Mouse (Mus musculus) G1E (cell line): ENCODE measurements around the gene Btbd2. TPM values are rescaled to one million over a fixed set of nuclear protein-coding genes. Genes with fewer than 3 reads are reported as not detected.

Experiments used
- ATAC-seq: 2 replicates; pipeline ENCODE4 v1.8.0; 2016; ENCODE audit warnings: mild to moderate bottlenecking; ENCODE audit not compliant: insufficient number of reproducible peaks, poor library complexity, low FRiP score, severe bottlenecking; ENCODE audit errors: extremely low read depth
- DNase-seq: peaks from one replicate; pipeline ENCODE4 v3.0.0; 2012; ENCODE audit warnings: low spot score
- H3K27me3 ChIP-seq: 2 replicates; pipeline ENCODE4 v1.6.1; 2012; ENCODE audit warnings: mild to moderate bottlenecking, low read length, inconsistent platforms; ENCODE audit not compliant: insufficient read depth
- H3K36me3 ChIP-seq: replicated peaks from 2 replicates; pipeline ENCODE3; 2012; ENCODE audit warnings: mild to moderate bottlenecking, inconsistent platforms
- H3K4me1 ChIP-seq: 2 replicates; pipeline ENCODE4 v1.6.1; 2012; ENCODE audit warnings: low read depth, low read length, inconsistent platforms, mixed read lengths; ENCODE audit not compliant: insufficient read depth
- H3K4me3 ChIP-seq: 2 replicates; pipeline ENCODE4 v1.5.1; 2012; ENCODE audit warnings: low read depth, mild to moderate bottlenecking, inconsistent platforms, low read length, moderate library complexity, mixed read lengths
- H3K9me3 ChIP-seq: replicated peaks from 2 replicates; pipeline ENCODE4 v1.6.1; 2012; ENCODE audit warnings: inconsistent platforms
- CTCF ChIP-seq: IDR thresholded peaks from 2 replicates; pipeline ENCODE4 v1.5.1; 2012; ENCODE audit warnings: low read depth, low read length, inconsistent platforms, mixed read lengths
- GATA1 ChIP-seq: IDR thresholded peaks from 2 replicates; pipeline ENCODE4 v1.6.1; 2012; ENCODE audit warnings: borderline replicate concordance, low read length, inconsistent platforms, mixed read lengths
- GATA2 ChIP-seq: IDR thresholded peaks from 2 replicates; pipeline ENCODE4 v1.6.1; 2012; ENCODE audit warnings: low read depth, low read length, inconsistent platforms, borderline replicate concordance
- POLR2AphosphoS5 ChIP-seq: IDR thresholded peaks from 2 replicates; pipeline ENCODE4 v1.6.1; 2012; ENCODE audit warnings: low read depth, low read length, inconsistent platforms; ENCODE audit not compliant: insufficient replicate concordance
- TAL1 ChIP-seq: conservative IDR thresholded peaks from 2 replicates; pipeline ENCODE4 v1.6.1; 2012; ENCODE audit warnings: low read depth, low read length, inconsistent platforms, mixed read lengths
- polyA plus RNA-seq: library from polyadenylated mRNA; stranded (reverse); fragments of >175 nt; gene quantifications from 2 replicates; pipeline ENCODE4 v1.2.3, GENCODE M21; 2012
- total RNA-seq, 2 experiments: library from RNA; stranded (forward) in 1 of 2; stranded (reverse) in 1 of 2; fragments of 200-1000 nt in 1 of 2; fragments of >200 nt in 1 of 2; fragmentation: Nextera tagmentation in 1 of 2; gene quantifications; 2 replicates each; pipeline ENCODE4 v1.2.3; 2014 to 2017

The Btbd2 gene
- total and polyA plus RNA-seq, 3 experiments, result 19.2 to 102 (median 19.7) TPM

- H3K4me1 ChIP-seq, result peaks cover 92% of the 10 kb centered on the region
- DNase-seq (no peak), ATAC-seq (no peak)
- H3K4me3 ChIP-seq, result peak overlapping the region; percentile 34; the same call in 1 of the 2 replicates
- peaks cover 62% of the 10 kb centered on the region for H3K36me3 ChIP-seq
- no peaks in the 10 kb centered on the region for H3K9me3 ChIP-seq
- H3K27me3 ChIP-seq, result no peaks in the 10 kb centered on the region; the same call in 1 of the 2 replicates
- TF ChIP-seq POLR2AphosphoS5, result no peak
- no peak for TF ChIP-seq CTCF
- no peak for TF ChIP-seq GATA1
- no peak for TF ChIP-seq GATA2
- TF ChIP-seq TAL1, result no peak
Measured at GRCm38 (mm10) chr10:80665981-80666733, 9.3 kb upstream of the Btbd2 start.

GRCm38 (mm10) chr10:80665459-80665858 lies 8.6 kb upstream of the Btbd2 start:
- H3K36me3 ChIP-seq, result peaks cover 55% of the 10 kb centered on the region
- H3K4me3 ChIP-seq, result peak overlapping the region; percentile 36; the same call in 1 of the 2 replicates
- DNase-seq (no peak), ATAC-seq (no peak)
- no peaks in the 10 kb centered on the region for H3K9me3 ChIP-seq
- peaks cover 89% of the 10 kb centered on the region for H3K4me1 ChIP-seq
- TF ChIP-seq GATA1 (no peak), POLR2AphosphoS5 (no peak; the same call in 1 of the 2 replicates), GATA2 (no peak), TAL1 (no peak), CTCF (no peak)
- H3K27me3 ChIP-seq, result no peaks in the 10 kb centered on the region; the same call in 1 of the 2 replicates

GRCm38 (mm10) chr10:80665016-80665380 lies 8.1 kb upstream of the Btbd2 start:
- no peaks in the 10 kb centered on the region for H3K9me3 ChIP-seq
- ATAC-seq, result no peak
- H3K4me1 ChIP-seq, result peaks cover 85% of the 10 kb centered on the region
- no peak for TF ChIP-seq GATA2
- TF ChIP-seq POLR2AphosphoS5, result no peak
- TF ChIP-seq TAL1, result no peak
- no peak for TF ChIP-seq GATA1
- H3K4me3 ChIP-seq, result peak overlapping the region; percentile 65; the same call in 1 of the 2 replicates
- H3K36me3 ChIP-seq, result peaks cover 50% of the 10 kb centered on the region
- no peak for DNase-seq
- no peaks in the 10 kb centered on the region; the same call in 1 of the 2 replicates for H3K27me3 ChIP-seq

GRCm38 (mm10) chr10:80664197-80665015 lies 7.5 kb upstream of the Btbd2 start:
- Histone ChIP-seq H3K9me3 (no peaks in the 10 kb centered on the region), H3K36me3 (peaks cover 44% of the 10 kb centered on the region), H3K4me1 (peaks cover 82% of the 10 kb centered on the region), H3K27me3 (no peaks in the 10 kb centered on the region; the same call in 1 of the 2 replicates), H3K4me3 (peak overlapping the region; percentile 65; the same call in 1 of the 2 replicates)
- no peak for TF ChIP-seq GATA1
- no peak for TF ChIP-seq TAL1
- TF ChIP-seq CTCF, result no peak
- no peak for TF ChIP-seq GATA2
- TF ChIP-seq POLR2AphosphoS5, result 0 out of 2 replicates have a peak, but pooled peaks have one; percentile 10
- DNase-seq, result no peak
- ATAC-seq, result peak; percentile 12

GRCm38 (mm10) chr10:80663485-80664196 lies 6.8 kb upstream of the Btbd2 start:
- DNase-seq (no peak), ATAC-seq (no peak)
- no peaks in the 10 kb centered on the region; the same call in 1 of the 2 replicates for H3K27me3 ChIP-seq
- TF ChIP-seq GATA2 (no peak), POLR2AphosphoS5 (no peak), CTCF (no peak), GATA1 (no peak), TAL1 (no peak)
- no peaks in the 10 kb centered on the region for H3K9me3 ChIP-seq
- H3K36me3 ChIP-seq, result peaks cover 37% of the 10 kb centered on the region
- H3K4me1 ChIP-seq, result peaks cover 81% of the 10 kb centered on the region
- H3K4me3 ChIP-seq, result no peak overlapping the region

GRCm38 (mm10) chr10:80661149-80661548 lies 4.3 kb upstream of the Btbd2 start:
- no peak for DNase-seq
- peaks cover 78% of the 10 kb centered on the region for H3K4me1 ChIP-seq
- H3K27me3 ChIP-seq, result no peaks in the 10 kb centered on the region
- no peak overlapping the region for H3K4me3 ChIP-seq
- TF ChIP-seq CTCF (peak; percentile 64), GATA2 (no peak)
- peaks cover 12% of the 10 kb centered on the region for H3K36me3 ChIP-seq
- H3K9me3 ChIP-seq, result no peaks in the 10 kb centered on the region
- no peak for ATAC-seq
